In genomic region chr16:4886690-4887020, GRCm38 (mm10) we compare ENCODE assay signal across 9 mouse cellular contexts. TPM values are rescaled to one million over a fixed set of nuclear protein-coding genes. Genes with fewer than 3 reads are reported as not detected.
DNase-seq lines count a peak whose midpoint lies in the region; ATAC-seq and TF ChIP-seq lines count a peak whose summit lies in the region.
"Had no signal": no experiment of that assay in that cellular context is flagged by ENCODE, and none has a peak within 500 bp of the region (broad histone marks: within the 10 kb centered on the region; RNA-seq: fewer than 3 reads in every experiment).

No protein-coding gene starts in this region.

- H3K9ac ChIP-seq in kidney, embryonic 16.5 days (replicated peaks; ENCODE audit: low read length): peak overlapping the region; percentile 96
- H3K9ac ChIP-seq in hindbrain, embryonic 15.5 days: peak overlapping the region; percentile 85
- peak overlapping the region; percentile 90 for H3K9ac ChIP-seq in midbrain, embryonic 16.5 days (ENCODE audit: low read depth, low read length)

- H3K4me1 ChIP-seq in kidney, embryonic 16.5 days (ENCODE audit: insufficient read depth, low read length): peaks cover 25% of the 10 kb centered on the region
- peaks cover 12% of the 10 kb centered on the region for H3K4me1 ChIP-seq in cortical plate, adult 2 months (ENCODE audit: control insufficient read depth, insufficient read depth, low read length)
- H3K4me1 ChIP-seq in hindbrain, embryonic 15.5 days (replicated peaks): peaks cover 51% of the 10 kb centered on the region
- peaks cover 36% of the 10 kb centered on the region for H3K4me1 ChIP-seq in midbrain, embryonic 16.5 days (ENCODE audit: control insufficient read depth, insufficient read depth, low read length)

- H3K9me3 ChIP-seq in kidney, embryonic 16.5 days (ENCODE audit: low read length): no peaks in the 10 kb centered on the region
- no peaks in the 10 kb centered on the region for H3K9me3 ChIP-seq in hindbrain, embryonic 15.5 days
- no peaks in the 10 kb centered on the region for H3K9me3 ChIP-seq in midbrain, embryonic 16.5 days (replicated peaks; ENCODE audit: control insufficient read depth, low read length, poor library complexity, severe bottlenecking)

- H3K27me3 ChIP-seq in kidney, embryonic 16.5 days (ENCODE audit: insufficient read depth, low read length): no peaks in the 10 kb centered on the region
- no peaks in the 10 kb centered on the region for H3K27me3 ChIP-seq in hindbrain, embryonic 15.5 days
- H3K27me3 ChIP-seq in midbrain, embryonic 16.5 days (ENCODE audit: control insufficient read depth, insufficient read depth, low read depth, low read length): no peaks in the 10 kb centered on the region

- no peak for TF ChIP-seq CTCF in cortical plate, adult 2 months (IDR thresholded peaks at IDR 0.05; ENCODE audit: extremely low read depth, insufficient read depth, low read length)

- H3K4me2 ChIP-seq in kidney, embryonic 16.5 days (replicated peaks; ENCODE audit: low read depth, low read length): peak overlapping the region; percentile 76
- H3K4me2 ChIP-seq in hindbrain, embryonic 15.5 days: peak overlapping the region; percentile 84
- H3K4me2 ChIP-seq in midbrain, embryonic 16.5 days (ENCODE audit: low read length): peak overlapping the region; percentile 66

- no peaks in the 10 kb centered on the region for H3K36me3 ChIP-seq in kidney, embryonic 16.5 days (ENCODE audit: insufficient read depth, low read length)
- H3K36me3 ChIP-seq in hindbrain, embryonic 15.5 days: no peaks in the 10 kb centered on the region
- H3K36me3 ChIP-seq in midbrain, embryonic 16.5 days (ENCODE audit: control insufficient read depth, insufficient read depth, low read length): no peaks in the 10 kb centered on the region

- H3K27ac ChIP-seq in kidney, embryonic 16.5 days (ENCODE audit: low read length): peak overlapping the region; percentile 94
- peak overlapping the region; percentile 98 for H3K27ac ChIP-seq in cortical plate, adult 2 months (ENCODE audit: insufficient read depth, low read length)
- H3K27ac ChIP-seq in hindbrain, embryonic 15.5 days (replicated peaks): peak overlapping the region; percentile 92
- H3K27ac ChIP-seq in midbrain, embryonic 16.5 days (ENCODE audit: low read length): peak overlapping the region; percentile 86

- DNase-seq in kidney, adult 11 months: no peak
- DNase-seq in yolk sac, embryonic 10.5 days (ENCODE audit: low spot score): no peak
- no peak for DNase-seq in right cerebral cortex, adult 2 months (ENCODE audit: low spot score in 2 of 2)
- no peak for DNase-seq in layer of hippocampus, adult 8-10 months (ENCODE audit: low spot score in 2 of 2)

- TF ChIP-seq POLR2A in cortical plate, adult 2 months (IDR thresholded peaks at IDR 0.05; ENCODE audit: extremely low read depth, insufficient read depth, low read length): no peak

- no peak for ATAC-seq in kidney, embryonic 16.5 days (ENCODE audit: low FRiP score, low TSS enrichment)
- ATAC-seq in hindbrain, embryonic 15.5 days (ENCODE audit: low FRiP score, low read depth): no peak
- ATAC-seq in midbrain, embryonic 16.5 days: peak; percentile 57

- peak overlapping the region; percentile 91 for H3K4me3 ChIP-seq in kidney, embryonic 16.5 days (ENCODE audit: low read length)
- H3K4me3 ChIP-seq in cortical plate, adult 2 months (ENCODE audit: insufficient read depth, low read length): peak overlapping the region; percentile 99
- H3K4me3 ChIP-seq in hindbrain, embryonic 15.5 days: peak overlapping the region; percentile 77
- H3K4me3 ChIP-seq in midbrain, embryonic 16.5 days (ENCODE audit: low read depth, low read length): peak overlapping the region; percentile 82

- WGBS in kidney, embryonic 16.5 days: 2% methylated on average over 8 of the region's 8 CpGs
- WGBS in hindbrain, embryonic 15.5 days: 1% methylated on average over 8 of the region's 8 CpGs
- WGBS in midbrain, embryonic 16.5 days: under 1% methylated on average over 8 of the region's 8 CpGs

RNA-seq across cellular contexts. Expression of gene Mgrn1, which starts 0.6 kb away (rescaled TPM):
- 113 and 117 TPM in 2 replicates for polyA plus RNA-seq in kidney, embryonic 16.5 days (2015; fragmentation: Nextera tagmentation; extraction: Ambion mirVana)
- 229 and 239 TPM in 2 replicates for polyA plus RNA-seq in cortical plate, adult 2 months (2012; rRNA removed)
- polyA plus RNA-seq in hindbrain, embryonic 15.5 days (2015; fragmentation: Nextera tagmentation; extraction: Ambion mirVana): 118 and 126 TPM in 2 replicates
- polyA plus RNA-seq in midbrain, embryonic 16.5 days (2015; fragmentation: Nextera tagmentation; extraction: Ambion mirVana): 118 and 126 TPM in 2 replicates
- total RNA-seq in layer of hippocampus, adult 8-10 months (2022): 100 to 1,000 TPM; 204 to 222 (median 214) TPM

RNA-seq across cellular contexts. Expression of gene Ubald1, which starts 6.5 kb away (rescaled TPM):
- polyA plus RNA-seq in kidney, embryonic 16.5 days (2015; fragmentation: Nextera tagmentation; extraction: Ambion mirVana): 36.2 and 40.4 TPM in 2 replicates
- 58.4 and 59.4 TPM in 2 replicates for polyA plus RNA-seq in cortical plate, adult 2 months (2012; rRNA removed)
- polyA plus RNA-seq in hindbrain, embryonic 15.5 days (2015; fragmentation: Nextera tagmentation; extraction: Ambion mirVana): 51.1 and 69.2 TPM in 2 replicates
- polyA plus RNA-seq in midbrain, embryonic 16.5 days (2015; fragmentation: Nextera tagmentation; extraction: Ambion mirVana): 54.9 and 63.3 TPM in 2 replicates
- 10 to 100 TPM; 76.3 to 89.8 (median 82.7) TPM for total RNA-seq in layer of hippocampus, adult 8-10 months (2022)

RNA-seq across cellular contexts. Expression of gene 4930562C15Rik, which starts 51.4 kb away (rescaled TPM):
- 0.30 and 0.85 TPM in 2 replicates for polyA plus RNA-seq in kidney, embryonic 16.5 days (2015; fragmentation: Nextera tagmentation; extraction: Ambion mirVana)
- polyA plus RNA-seq in cortical plate, adult 2 months (2012; rRNA removed): not detected in 2 replicates
- polyA plus RNA-seq in hindbrain, embryonic 15.5 days (2015; fragmentation: Nextera tagmentation; extraction: Ambion mirVana): 0.26 and 0.43 TPM in 2 replicates
- 0.26 and 0.36 TPM in 2 replicates for polyA plus RNA-seq in midbrain, embryonic 16.5 days (2015; fragmentation: Nextera tagmentation; extraction: Ambion mirVana)
- total RNA-seq in layer of hippocampus, adult 8-10 months (2022): not detected
- polyA plus RNA-seq: brain, embryonic 14.5 days had no signal

RNA-seq across cellular contexts. Expression of gene Nudt16l1, which starts 51.9 kb away (rescaled TPM):
- 171 and 187 TPM in 2 replicates for polyA plus RNA-seq in kidney, embryonic 16.5 days (2015; fragmentation: Nextera tagmentation; extraction: Ambion mirVana)
- polyA plus RNA-seq in cortical plate, adult 2 months (2012; rRNA removed): 102 and 104 TPM in 2 replicates
- polyA plus RNA-seq in hindbrain, embryonic 15.5 days (2015; fragmentation: Nextera tagmentation; extraction: Ambion mirVana): 128 and 130 TPM in 2 replicates
- polyA plus RNA-seq in midbrain, embryonic 16.5 days (2015; fragmentation: Nextera tagmentation; extraction: Ambion mirVana): 117 and 119 TPM in 2 replicates
- 10 to 100 TPM; 75.3 to 81.3 (median 78.2) TPM for total RNA-seq in layer of hippocampus, adult 8-10 months (2022)
